Mouse (Mus musculus) embryonic stem cell, embryonic (primary cell): ENCODE measurements around the gene Dapk2.

Experiments used
- CTCF ChIA-PET, 4 experiments: fragments of 300-600 bp in 2 of 4; fragments of 350-600 bp in 2 of 4; sonication (Branson Sonifier 250); formaldehyde crosslinking; loops; one replicate each; lab custom pipeline; 2022; ENCODE audit warnings: inconsistent platforms in 2 of 4; lab: Charles Lee
- POLR2A ChIA-PET, 4 experiments: fragments of 300-600 bp in 2 of 4; fragments of 350-600 bp in 2 of 4; sonication (Branson Sonifier 250); formaldehyde crosslinking; loops; one replicate each; lab custom pipeline; 2022; ENCODE audit warnings: antibody characterized with exemption in 4 of 4, inconsistent platforms in 1 of 4; lab: Charles Lee

Dapk2 gene

DNA sequence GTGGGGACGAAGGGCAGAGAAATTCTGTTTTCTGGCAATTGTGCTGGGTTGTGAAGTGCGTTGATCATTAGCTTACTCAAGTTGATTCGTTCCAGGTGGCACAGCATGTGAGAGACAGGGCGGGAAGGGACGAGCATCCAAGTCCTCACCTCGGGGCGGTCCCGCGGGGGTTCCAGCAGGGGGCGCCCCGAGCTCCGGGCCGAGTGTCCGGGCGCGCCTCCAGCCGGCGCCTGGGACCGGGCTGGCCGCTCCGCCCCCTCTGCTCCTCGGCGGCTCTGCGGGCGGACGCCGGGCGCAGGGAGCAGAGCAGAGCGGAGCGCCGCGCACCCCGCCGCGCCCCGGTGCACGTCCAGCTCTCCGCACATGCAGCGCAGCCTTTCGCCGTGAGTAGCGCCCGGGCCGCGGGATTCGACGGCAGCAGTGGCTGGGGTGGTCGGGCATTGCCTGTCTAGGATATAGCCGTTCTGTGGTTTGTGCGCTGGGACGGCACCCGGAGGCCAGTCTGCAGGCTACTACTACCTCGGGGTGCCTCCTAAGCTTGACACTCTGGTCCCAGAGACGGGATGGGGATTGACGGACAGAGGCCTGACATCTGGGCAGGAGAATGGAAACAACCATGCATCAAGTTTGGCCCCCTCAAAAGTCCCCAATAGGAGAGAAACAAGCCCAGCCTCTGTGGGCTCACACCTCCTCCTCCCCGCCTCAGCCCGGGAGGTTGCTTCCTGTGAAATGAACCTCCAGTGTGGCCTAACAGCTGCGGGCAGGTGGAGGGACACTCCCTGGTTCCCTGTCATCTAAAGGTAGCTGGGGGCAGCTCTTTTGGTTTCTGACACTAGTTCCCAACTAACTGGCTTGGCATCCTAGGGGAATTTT lies at the start of gene Dapk2:
TSS of gene Dapk2 (plus strand) at position 266 of the 873 bp plus-strand sequence.
- ChIA-PET CTCF (interaction anchor here (0.5 to 2.6 kb wide), 34 partner anchors 9 to 676 kb away, joined by 3 to 12 read pairs (median 4); partner anchors contain the start of genes Ankdd1a (in 1 of the 4), Aph1b (in 1 of the 4), Aph1c (in 1 of the 4) and Fbxl22 (in 1 of the 4)), POLR2A (interaction anchor here in 3 of 4 experiments (0.6 to 1.6 kb wide), 18 partner anchors 10 to 948 kb away, joined by 3 to 7 read pairs (median 3); no protein-coding TSS in a partner anchor)

DNA sequence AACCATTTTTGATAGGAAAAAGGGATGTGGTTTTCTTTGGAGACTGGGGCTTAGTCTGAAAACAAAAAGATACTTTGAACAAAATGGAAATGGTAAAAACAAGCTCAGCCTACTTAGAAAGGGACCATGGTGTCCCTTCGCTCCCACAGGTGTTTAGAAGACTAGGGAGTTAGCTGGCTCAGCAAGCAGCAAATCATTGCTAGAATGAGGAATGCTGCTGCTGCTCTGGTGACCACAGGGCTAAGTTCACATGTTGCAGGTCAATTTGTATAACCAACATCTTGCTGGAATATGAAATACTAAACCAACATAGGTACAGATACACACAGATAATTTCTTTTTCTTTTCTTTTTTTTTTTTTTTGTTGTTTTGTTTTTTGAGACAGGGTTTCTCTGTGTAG lies 48.4 kb upstream of the Dapk2 start:
- POLR2A ChIA-PET: interaction anchor here in 1 of 4 experiments (1.4 to 1.6 kb wide), 3 partner anchors 7 to 17 kb away, joined by 4 to 5 read pairs (median 4); no protein-coding TSS in a partner anchor
- CTCF ChIA-PET: no interaction called here

DNA sequence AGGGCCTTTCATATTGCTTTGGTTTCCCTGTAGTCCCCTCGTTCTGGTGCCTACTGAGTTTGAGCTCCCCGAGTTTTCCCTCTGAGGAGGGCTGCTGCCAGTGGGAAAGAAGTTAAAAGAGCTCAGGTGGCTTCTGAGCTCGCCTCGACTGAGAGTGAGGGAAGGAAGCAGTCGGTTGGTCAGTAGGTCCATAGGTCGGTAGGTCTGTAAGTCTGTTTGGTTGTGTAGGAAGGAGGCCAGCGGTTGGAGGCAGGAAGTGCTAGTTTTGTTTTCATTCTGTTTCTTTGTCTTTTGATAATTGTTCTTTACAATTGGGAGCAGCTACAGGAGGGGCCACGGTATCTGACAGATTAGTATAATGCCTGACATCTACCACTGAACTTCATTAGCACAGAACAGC lies 47.9 kb upstream of the Dapk2 start:
- POLR2A ChIA-PET: interaction anchor here in 2 of 4 experiments (0.6 to 1.6 kb wide), 7 partner anchors 8 to 196 kb away, joined by 3 to 5 read pairs (median 4); no protein-coding TSS in a partner anchor
- CTCF ChIA-PET: interaction anchor here in 1 of 4 experiments (0.7 kb wide), 1 partner anchor 288 kb away, joined by 3 read pairs; no protein-coding TSS in a partner anchor

DNA sequence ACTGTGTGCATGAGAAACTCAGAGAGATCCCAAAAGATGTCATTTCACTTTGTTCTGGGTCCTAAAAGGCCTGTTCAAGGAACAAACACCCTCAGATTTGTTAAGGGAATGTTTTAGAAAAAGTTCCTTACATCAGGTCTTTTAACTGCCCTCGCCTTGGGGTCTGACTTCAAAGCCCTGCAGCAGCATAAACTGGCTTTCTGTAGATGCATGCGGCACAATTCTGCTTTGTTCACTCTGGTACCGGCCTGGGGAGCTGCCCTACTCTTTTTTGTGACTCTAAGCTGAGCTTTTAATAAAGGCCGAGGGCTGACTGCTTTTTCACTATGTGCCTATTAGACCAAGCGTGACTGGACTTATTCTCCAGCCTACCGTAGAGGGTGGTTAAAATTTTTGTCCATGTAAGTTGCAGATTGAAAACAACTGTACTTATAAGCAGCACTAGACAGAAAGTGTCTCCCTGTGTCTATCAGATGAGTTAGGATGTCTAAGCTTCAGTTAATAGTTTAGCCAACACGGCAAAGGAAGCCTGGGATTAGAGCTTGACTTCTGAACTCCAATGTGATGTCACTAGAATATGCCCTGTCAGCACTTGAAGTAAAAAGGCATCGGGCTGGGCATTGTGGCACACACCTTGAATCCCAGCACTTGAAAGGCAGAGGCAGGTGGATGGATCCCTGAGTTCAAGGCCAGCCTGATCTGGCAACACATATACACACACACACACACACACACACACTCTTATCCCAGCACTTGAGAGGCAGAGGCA lies 47.2 kb upstream of the Dapk2 start:
- ChIA-PET POLR2A (interaction anchor here in 3 of 4 experiments (0.6 to 1.6 kb wide), 10 partner anchors 8 to 691 kb away, joined by 3 to 5 read pairs (median 4); no protein-coding TSS in a partner anchor), CTCF (interaction anchor here in 3 of 4 experiments (0.6 to 0.7 kb wide), 3 partner anchors 184 to 601 kb away, joined by 3 to 4 read pairs (median 3); no protein-coding TSS in a partner anchor)

DNA sequence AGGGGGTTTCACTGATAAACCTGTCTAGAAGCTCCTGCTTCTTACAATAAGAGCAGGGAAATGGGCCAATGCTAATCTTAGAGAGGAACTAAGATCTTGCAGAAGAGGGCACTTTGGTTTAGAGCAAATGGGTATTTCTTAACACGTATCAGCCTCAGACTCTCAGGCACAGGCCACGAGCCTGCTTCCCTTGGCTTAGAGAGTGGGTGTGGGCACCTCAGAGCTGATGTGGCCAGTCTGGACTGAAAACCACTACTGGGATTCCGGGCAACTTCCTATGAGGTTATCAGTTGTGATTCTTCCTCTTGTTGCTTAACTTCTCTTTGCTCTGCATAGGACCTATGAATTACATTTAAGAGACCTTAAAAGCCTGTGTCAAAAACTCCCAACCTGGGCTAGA lies 43.7 kb upstream of the Dapk2 start:
- ChIA-PET CTCF (interaction anchor here in 1 of 4 experiments (1.7 kb wide), 1 partner anchor 25 kb away, joined by 4 read pairs; no protein-coding TSS in a partner anchor), POLR2A (interaction anchor here in 3 of 4 experiments (0.5 to 1.7 kb wide), 3 partner anchors 10 to 625 kb away, joined by 3 to 5 read pairs (median 4); no protein-coding TSS in a partner anchor)

DNA sequence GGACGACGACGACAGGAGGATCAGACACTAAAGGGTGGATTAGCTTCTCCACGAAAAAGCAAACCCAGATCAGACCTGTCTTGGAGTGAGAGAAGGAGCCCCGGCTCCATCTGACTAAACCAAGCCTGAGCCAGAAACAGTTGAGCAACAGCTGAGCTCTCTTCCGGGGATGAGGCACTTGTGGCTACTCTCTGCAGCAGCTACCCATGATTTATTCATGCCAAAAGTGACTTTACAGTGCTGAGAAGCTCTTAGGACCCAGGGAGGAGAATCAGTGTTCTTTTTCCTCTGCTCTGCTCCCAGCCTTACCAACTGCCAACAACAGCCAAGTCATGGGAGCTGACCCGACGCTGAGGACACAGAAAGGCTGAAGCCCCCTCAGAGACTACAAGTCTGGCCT lies 41.1 kb upstream of the Dapk2 start:
- CTCF ChIA-PET: interaction anchor here in 2 of 4 experiments (0.5 to 0.7 kb wide), 2 partner anchors 9 to 11 kb away, joined by 3 read pairs; no protein-coding TSS in a partner anchor
- POLR2A ChIA-PET: interaction anchor here in 2 of 4 experiments (0.9 to 1.8 kb wide), 6 partner anchors 8 to 41 kb away, joined by 3 to 5 read pairs (median 4); partner anchors contain the start of genes Ciao2a (in 1 of the 2), Dapk2 (in 1 of the 2) and Snx1 (in 1 of the 2)

DNA sequence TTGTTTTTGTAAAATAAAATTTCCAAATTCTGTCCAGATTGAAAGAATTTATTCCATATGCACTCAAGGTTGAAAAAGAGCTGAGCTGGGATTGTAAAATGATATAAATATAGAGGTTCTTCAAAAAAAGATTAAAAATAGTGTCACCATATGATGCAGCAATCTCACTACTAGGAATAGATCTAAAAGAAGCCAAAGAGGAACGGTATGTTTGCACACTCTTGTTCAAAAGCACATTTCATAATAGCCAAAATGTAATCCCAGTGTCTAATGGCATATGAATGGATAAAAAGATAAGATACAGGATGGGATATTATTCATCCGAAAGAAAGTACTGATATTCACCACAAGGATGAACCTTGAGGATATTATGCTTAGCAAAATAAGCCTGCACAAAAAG lies 38.5 kb upstream of the Dapk2 start:
- POLR2A ChIA-PET: no interaction called here
- CTCF ChIA-PET: no interaction called here

DNA sequence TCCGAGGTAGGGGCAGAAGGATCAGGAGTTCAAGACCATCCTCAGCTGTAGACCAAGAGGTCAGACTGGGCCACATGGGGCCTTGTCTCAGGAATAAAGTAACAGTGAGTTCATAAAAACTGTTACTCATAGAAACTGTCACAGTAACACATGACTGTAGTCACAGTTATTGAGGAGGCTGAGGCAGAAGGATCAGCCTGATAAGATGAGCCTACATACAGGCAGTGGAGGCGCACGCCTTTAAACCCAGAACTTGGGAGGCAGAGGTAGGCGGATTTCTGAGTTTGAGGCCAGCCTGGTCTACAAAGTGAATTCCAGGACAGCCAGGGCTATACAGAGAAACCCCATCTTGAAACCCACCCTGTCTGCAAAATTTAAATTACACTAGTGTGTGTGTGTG lies 37.9 kb upstream of the Dapk2 start:
- ChIA-PET CTCF (no interaction called here), POLR2A (no interaction called here)

DNA sequence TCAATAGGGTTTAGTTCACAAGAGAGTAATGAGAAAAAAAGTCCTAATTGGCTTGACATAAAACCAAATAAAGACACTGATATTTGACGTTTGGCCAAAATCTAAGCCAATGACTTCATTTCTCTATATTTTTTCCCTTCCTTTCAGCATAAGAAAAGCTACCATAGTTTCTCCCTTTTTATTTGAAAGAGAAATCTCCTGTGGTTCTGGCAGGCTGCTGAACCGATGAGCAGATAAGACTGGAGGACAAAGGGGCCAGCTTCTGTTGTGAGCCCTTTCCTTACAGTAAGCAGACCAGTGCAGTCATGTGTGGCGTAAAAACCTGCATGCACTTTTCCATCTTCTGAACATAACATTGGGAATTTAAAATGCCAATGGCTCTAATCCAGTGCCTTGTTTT lies 37.1 kb upstream of the Dapk2 start:
- ChIA-PET CTCF (interaction anchor here in 1 of 4 experiments (0.6 kb wide), 1 partner anchor 15 kb away, joined by 5 read pairs; no protein-coding TSS in a partner anchor), POLR2A (interaction anchor here in 1 of 4 experiments (0.7 kb wide), 1 partner anchor 9 kb away, joined by 3 read pairs; no protein-coding TSS in a partner anchor)

DNA sequence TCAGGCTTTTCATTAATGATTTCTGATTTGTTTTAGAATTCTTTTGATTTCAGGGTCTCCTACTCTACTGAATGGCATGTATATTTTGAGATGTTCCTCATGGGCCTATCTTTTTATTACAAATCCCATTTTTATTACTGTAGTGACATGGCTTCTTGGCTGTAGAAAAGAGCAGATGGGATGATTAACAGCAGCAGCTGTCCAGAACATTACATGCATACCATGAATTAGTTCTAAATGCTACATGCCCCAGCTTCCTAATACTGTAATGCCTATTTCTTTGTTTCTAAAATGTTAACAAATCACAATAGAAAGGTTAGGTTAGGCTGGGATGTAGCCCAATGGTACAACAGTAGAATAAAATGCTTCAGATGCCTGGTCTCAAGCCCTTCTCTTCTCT lies 36.6 kb upstream of the Dapk2 start:
- POLR2A ChIA-PET: interaction anchor here in 1 of 4 experiments (0.7 kb wide), 1 partner anchor 10 kb away, joined by 3 read pairs; no protein-coding TSS in a partner anchor
- CTCF ChIA-PET: interaction anchor here in 2 of 4 experiments (0.6 to 0.9 kb wide), 2 partner anchors 15 to 221 kb away, joined by 4 to 6 read pairs; no protein-coding TSS in a partner anchor

DNA sequence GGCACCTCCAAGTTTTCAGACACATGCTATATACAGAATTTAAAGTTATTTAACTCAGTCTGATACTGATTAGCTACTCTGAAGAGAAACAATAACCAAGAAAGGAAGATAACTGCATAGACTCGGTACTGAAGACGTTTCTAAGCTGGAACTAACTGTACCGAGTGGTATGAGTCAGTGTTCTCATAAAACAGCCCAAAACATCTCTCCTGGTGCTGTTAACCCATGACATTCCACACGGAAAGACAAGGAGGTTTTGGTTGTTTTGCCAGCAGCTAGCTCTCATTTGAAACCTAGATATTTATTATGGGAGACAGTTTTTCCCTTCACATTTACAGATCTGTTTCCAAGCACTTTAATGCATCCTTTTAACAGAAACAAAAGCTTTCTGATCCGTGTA lies 34.4 kb upstream of the Dapk2 start:
- POLR2A ChIA-PET: interaction anchor here in 2 of 4 experiments (0.6 to 1.4 kb wide), 3 partner anchors 11 to 437 kb away, joined by 3 to 7 read pairs (median 6); no protein-coding TSS in a partner anchor
- CTCF ChIA-PET: interaction anchor here in 1 of 4 experiments (1.1 kb wide), 1 partner anchor 215 kb away, joined by 3 read pairs; the partner anchor contains the start of genes Csnk1g1 and Trip4

DNA sequence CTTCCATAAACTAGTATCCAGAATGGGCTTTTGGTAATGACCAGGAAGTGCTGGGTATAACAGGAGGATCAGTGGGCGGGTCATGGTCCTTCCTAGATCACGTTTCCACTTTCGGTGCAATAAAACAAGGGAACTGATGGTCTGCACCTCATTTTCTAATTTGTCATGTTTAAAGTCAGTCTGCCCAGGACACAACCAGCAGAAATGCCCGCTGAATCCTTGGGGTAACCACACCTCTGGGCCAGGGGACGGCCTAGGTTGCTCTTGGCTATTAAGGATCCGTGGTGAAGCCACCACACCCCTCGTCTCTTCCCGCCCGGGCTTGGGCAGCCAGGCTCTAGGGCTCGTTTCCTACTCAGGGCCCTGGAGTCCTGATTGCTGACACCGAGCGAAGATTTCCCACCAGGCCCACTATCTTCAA lies 33.9 kb upstream of the Dapk2 start:
- CTCF ChIA-PET: interaction anchor here in 3 of 4 experiments (0.7 to 1.3 kb wide), 4 partner anchors 20 to 526 kb away, joined by 3 to 8 read pairs (median 4); partner anchors contain the start of genes Csnk1g1 (in 1 of the 3) and Trip4 (in 1 of the 3)
- POLR2A ChIA-PET: interaction anchor here in 3 of 4 experiments (0.6 to 2.2 kb wide), 17 partner anchors 8 to 851 kb away, joined by 3 to 8 read pairs (median 4); partner anchors contain the start of genes Lactb (in 1 of the 3), Pclaf (in 1 of the 3) and Plekho2 (in 1 of the 3)

DNA sequence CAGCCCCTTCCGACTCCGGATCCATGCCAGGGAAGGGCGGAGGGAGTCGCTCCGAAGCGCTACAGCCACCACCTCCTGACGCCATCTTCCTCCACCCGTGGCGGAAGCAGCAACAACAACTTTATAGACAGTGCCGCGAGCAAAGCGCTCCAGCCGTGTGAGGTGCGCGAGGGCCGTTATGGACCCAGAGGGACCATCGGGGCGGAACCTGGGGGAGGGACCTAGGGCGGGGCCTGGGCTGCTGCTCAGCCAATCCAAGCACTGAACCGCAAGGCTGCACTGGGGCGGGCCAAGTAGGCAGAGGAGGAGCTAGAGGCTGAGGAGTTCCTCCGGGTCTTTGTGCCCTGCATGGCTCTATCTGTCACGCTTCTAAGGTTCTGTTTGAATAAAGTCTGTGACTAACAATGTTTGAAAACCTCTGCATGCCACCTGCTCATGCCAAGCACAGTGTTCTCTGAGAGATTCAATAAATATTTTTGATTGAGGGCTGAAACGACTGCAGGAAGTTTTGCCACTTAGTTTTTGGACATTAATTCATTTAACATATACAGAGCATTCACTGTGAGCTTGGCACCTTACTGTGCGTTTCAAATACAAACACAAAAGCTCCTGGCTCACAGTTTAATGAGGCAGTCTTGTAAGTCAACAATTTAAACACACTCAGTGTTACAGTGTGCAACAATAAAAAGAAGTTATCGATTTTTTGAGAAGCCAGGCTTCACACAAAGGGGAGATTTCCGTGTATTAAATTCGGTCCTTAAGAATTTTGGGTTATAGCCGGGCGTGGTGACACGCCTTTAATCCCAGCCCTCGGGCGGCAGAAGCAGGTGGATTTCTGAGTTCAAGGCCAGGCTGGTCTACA lies 33.1 kb upstream of the Dapk2 start:
- ChIA-PET CTCF (interaction anchor here (0.6 to 1.3 kb wide), 9 partner anchors 20 to 526 kb away, joined by 3 to 8 read pairs (median 3); partner anchors contain the start of genes Csnk1g1 (in 2 of the 4), Trip4 (in 2 of the 4) and Dapk2 (in 1 of the 4)), POLR2A (interaction anchor here in 3 of 4 experiments (0.6 to 2.2 kb wide), 42 partner anchors 8 to 929 kb away, joined by 3 to 11 read pairs (median 4); partner anchors contain the start of genes Csnk1g1 (in 1 of the 3), Lactb (in 1 of the 3), Pclaf (in 1 of the 3) and Pif1 (in 1 of the 3))

DNA sequence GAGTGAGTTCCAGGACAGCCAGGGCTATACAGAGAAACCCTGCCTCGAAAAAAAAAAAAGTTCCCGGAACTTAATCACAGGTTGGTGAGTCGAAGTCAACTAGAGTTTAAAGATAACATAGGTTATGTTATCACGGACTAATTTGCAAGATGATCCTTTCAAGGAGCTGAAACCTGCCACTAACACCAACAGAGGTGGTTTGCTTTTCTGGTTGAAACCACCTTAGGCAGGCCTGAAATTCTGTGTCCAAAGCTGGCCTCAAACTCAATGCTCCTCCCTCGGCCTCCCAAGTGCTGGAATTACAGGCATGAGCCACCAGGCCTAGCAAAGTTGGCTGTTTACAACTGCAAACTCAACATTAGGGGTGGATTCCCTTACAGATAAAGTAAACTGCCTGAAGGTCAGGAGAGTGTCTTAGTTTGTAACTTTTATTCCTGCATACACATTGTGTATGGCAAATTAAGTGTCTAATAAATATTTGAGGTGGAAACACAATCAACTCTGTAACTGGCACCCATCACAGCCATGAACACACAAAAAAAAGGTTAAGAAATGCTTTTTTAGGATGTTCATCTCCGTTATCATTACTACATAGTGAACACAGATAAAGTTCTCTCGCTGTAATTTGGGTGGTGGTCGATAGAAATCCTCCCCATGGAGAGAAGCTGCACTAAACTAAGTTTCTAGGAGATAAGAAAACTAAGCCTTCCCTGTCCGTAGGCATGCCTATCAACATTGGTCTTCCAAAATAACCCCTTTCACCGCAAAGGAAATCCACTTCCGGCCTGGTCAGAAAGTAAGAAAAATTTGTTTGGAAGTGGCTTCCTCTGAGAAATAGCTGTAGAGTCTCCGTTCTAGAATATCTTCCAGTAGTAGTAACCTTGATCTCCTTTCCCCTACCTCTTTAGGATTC lies 32.2 kb upstream of the Dapk2 start:
- CTCF ChIA-PET: interaction anchor here in 3 of 4 experiments (0.5 to 1.5 kb wide), 10 partner anchors 10 to 1740 kb away, joined by 3 to 4 read pairs (median 3); partner anchors contain the start of gene Megf11 (in 1 of the 3)

More for the DNA sequence above, 32.2 kb upstream of the Dapk2 start:
- POLR2A ChIA-PET: interaction anchor here (0.7 to 2.2 kb wide), 21 partner anchors 9 to 930 kb away, joined by 3 to 11 read pairs (median 3); partner anchors contain the start of genes Aph1c (in 1 of the 4), Rps27l (in 1 of the 4) and Zfp609 (in 1 of the 4)
